Mouse (Mus musculus): ENCODE results near the gene Opa3. TPM values are rescaled to one million over a fixed set of nuclear protein-coding genes. Genes with fewer than 3 reads are reported as not detected.

Gene Opa3
- polyA plus RNA-seq, 1 experiment from 2014 or later, result 38.0 TPM

DNA sequence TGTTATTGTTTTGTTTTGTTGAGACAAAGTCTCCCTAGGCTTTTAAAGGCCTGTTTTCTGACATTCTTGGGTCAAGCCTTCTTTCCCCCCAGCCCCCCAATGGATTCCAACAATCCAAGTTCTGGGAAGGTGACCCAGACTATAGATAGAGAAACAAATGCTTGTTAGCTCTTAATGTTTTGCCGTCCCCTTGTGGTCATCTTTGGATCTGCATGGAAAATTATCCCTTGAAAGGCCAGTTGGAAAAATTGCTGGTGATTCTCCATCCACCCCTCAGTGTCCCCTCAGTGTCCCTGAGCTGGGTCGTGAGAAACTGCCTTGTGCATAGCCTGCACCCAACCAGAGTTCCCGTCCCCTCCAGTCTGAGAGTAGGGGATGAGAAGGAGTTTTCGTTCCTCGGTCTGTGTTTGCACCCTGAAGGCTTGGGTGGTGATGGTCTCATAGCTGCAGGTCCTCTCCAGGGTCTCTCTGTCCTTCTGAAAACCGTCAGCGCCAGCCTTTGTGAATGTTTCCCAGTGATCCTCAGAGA lies 19.1 kb upstream of the Opa3 start:
- peak; percentile 87 for DNase-seq
- Histone ChIP-seq H3K27ac (ENCODE audit: low read depth) (no peak overlapping the region), H3K9ac (no peak overlapping the region), H3K4me1 (ENCODE audit: insufficient read depth) (no peaks in the 10 kb centered on the region), H3K4me2 (no peak overlapping the region), H3K4me3 (ENCODE audit: low read depth, low read length) (no peak overlapping the region), H3K9me3 (ENCODE audit: low read depth, low read length) (peaks cover 3% of the 10 kb centered on the region; the same call in 1 of the 2 replicates), H3K27me3 (ENCODE audit: insufficient read depth, low read length) (peaks cover 4% of the 10 kb centered on the region; the same call in 1 of the 2 replicates), H3K36me3 (ENCODE audit: insufficient read depth) (peaks cover 4% of the 10 kb centered on the region; the same call in 1 of the 2 replicates)
- TF ChIP-seq CTCF (IDR thresholded peaks at IDR 0.05; ENCODE audit: low read depth), result peak; percentile 90
- no peak for ATAC-seq (ENCODE audit: insufficient read depth)
- 46% methylated on average over 7 of the region's 7 CpGs for WGBS

DNA sequence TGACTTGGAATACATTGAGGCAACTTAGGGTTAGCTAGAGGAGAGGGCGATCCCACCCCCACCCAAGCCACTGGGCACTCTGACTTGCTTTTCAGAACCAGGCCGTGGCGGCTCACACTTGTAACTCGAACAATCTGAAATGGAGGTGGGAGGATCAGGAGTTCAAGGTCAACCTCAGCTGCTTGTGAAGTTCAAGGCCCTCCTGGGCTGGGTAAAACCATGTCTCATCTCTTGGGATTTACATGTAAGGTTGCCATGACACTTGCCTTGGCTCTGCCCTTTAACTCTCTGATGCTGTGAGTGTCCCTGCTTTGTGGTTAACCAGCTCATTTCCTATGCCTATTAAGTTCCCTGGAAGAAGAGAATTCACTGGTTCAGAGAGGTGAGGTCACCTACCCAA lies 18.6 kb upstream of the Opa3 start:
- peaks cover 3% of the 10 kb centered on the region; the same call in 1 of the 2 replicates for H3K9me3 ChIP-seq (ENCODE audit: low read depth, low read length)
- DNase-seq, result no peak
- peaks cover 4% of the 10 kb centered on the region; the same call in 1 of the 2 replicates for H3K27me3 ChIP-seq (ENCODE audit: insufficient read depth, low read length)
- no peak for ATAC-seq (ENCODE audit: insufficient read depth)
- H3K27ac ChIP-seq (ENCODE audit: low read depth), result no peak overlapping the region
- no peak for TF ChIP-seq CTCF (IDR thresholded peaks at IDR 0.05; ENCODE audit: low read depth)
- no peak overlapping the region for H3K4me2 ChIP-seq
- H3K4me3 ChIP-seq (ENCODE audit: low read depth, low read length), result no peak overlapping the region
- H3K4me1 ChIP-seq (ENCODE audit: insufficient read depth), result no peaks in the 10 kb centered on the region
- H3K9ac ChIP-seq, result no peak overlapping the region
- 74% methylated on average over 4 of the region's 4 CpGs for WGBS
- peaks cover 4% of the 10 kb centered on the region; the same call in 1 of the 2 replicates for H3K36me3 ChIP-seq (ENCODE audit: insufficient read depth)

DNA sequence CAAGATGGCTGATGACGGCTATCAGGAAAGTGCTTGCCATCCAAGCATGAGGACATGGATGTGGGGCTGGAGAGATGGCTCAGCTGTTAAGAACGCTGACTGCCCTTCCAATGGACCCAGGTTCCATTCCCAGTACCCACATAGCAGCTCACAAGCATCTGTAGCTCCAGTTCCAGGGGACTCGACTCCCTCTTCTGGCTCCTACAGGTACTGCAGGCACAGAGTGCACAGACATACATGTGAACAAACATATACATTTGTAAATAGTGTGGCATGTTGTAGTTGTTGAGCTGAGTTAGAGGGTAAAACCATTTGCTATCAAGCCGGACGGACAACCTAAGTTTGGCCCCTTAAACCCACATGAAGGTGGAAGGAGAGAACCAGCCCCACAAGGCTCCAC lies 18.1 kb upstream of the Opa3 start:
- no peak overlapping the region for H3K9ac ChIP-seq
- peaks cover 4% of the 10 kb centered on the region; the same call in 1 of the 2 replicates for H3K27me3 ChIP-seq (ENCODE audit: insufficient read depth, low read length)
- WGBS, result 87% methylated on average over 5 of the region's 5 CpGs
- ATAC-seq (ENCODE audit: insufficient read depth), result no peak
- no peak overlapping the region for H3K4me3 ChIP-seq (ENCODE audit: low read depth, low read length)
- no peak overlapping the region for H3K27ac ChIP-seq (ENCODE audit: low read depth)
- DNase-seq, result no peak
- H3K9me3 ChIP-seq (ENCODE audit: low read depth, low read length), result peaks cover 3% of the 10 kb centered on the region; the same call in 1 of the 2 replicates
- H3K4me1 ChIP-seq (ENCODE audit: insufficient read depth), result no peaks in the 10 kb centered on the region
- peaks cover 4% of the 10 kb centered on the region; the same call in 1 of the 2 replicates for H3K36me3 ChIP-seq (ENCODE audit: insufficient read depth)
- H3K4me2 ChIP-seq, result no peak overlapping the region
- TF ChIP-seq CTCF (IDR thresholded peaks at IDR 0.05; ENCODE audit: low read depth), result peak; percentile 58

DNA sequence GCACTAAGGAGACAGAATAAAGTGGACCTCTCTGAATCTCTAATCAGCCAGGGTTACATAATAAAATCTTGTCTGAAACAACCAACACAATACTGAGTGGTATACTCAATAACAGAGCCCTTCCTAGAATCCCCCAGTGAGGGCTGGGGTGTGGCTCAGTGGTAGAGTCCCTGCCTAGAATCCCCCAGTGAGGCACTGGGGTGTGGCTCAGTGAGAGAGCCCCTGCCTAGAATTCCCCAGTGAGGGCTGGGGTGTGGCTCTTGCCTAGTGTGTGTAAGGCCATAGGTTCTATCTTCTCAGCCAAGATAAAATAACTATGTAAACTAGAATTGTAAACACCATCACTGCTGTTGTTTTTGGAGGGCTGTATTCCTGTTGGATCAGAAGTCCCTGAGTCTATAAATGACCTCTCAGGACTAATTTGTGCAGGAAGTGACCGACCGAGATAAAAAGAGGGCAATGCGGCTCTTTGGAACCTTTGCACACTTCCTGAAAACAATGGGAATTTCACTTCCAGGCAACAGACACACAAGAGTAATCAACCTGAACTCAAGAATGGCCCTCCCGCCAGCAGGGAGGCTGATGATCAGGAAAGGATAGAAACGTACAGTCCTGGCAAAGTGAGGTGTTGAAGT lies 17.0 kb upstream of the Opa3 start:
- Histone ChIP-seq H3K9me3 (ENCODE audit: low read depth, low read length) (peaks cover 3% of the 10 kb centered on the region; the same call in 1 of the 2 replicates), H3K27ac (ENCODE audit: low read depth) (no peak overlapping the region), H3K4me2 (no peak overlapping the region), H3K27me3 (ENCODE audit: insufficient read depth, low read length) (peaks cover 4% of the 10 kb centered on the region; the same call in 1 of the 2 replicates), H3K9ac (no peak overlapping the region), H3K36me3 (ENCODE audit: insufficient read depth) (no peaks in the 10 kb centered on the region), H3K4me3 (ENCODE audit: low read depth, low read length) (no peak overlapping the region), H3K4me1 (ENCODE audit: insufficient read depth) (no peaks in the 10 kb centered on the region)
- 51% methylated on average over 5 of the region's 5 CpGs for WGBS
- ATAC-seq (ENCODE audit: insufficient read depth) (no peak), DNase-seq (no peak)
- no peak for TF ChIP-seq CTCF (IDR thresholded peaks at IDR 0.05; ENCODE audit: low read depth)

DNA sequence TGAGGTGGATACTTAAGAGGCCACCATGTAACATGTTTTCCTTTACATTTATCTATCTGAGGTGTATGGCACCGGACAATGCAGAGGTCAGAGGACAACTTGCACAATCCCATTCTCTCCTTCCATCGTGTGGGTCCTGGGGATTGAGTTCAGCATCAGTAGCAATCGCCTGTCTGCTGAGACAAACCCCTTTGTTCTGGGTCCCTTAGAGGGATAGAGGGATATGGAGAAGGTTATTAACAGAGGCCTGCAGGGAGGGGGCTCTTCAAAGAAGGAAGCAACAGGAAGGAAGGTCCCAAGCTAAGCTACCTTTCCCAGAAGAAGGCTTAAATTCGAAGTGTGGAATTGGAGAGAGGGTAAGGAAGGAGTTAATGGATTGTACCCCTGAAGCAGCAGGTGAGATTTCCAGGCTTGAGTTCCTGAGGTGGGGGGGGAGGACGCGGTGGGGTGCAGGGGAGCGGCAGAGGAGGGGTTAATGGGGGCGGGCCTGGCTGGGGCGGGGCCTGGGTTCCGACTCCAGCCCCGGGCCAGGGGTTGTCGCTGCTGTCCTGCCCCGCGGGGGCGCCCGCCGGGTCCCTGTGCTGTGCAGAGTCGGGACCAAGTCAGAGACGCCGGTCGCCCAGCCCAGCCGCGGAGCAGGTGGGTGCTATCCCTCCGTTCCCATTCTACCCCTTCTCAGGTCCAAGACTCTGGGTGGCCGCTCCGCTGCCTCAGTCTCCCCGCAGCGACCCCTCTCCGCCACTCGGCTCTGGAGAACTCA lies 16.0 kb upstream of the Opa3 start, which contains the start of gene Gpr4:
TSS of gene Gpr4 (plus strand) at position 543 of the 760 bp plus-strand sequence.
- ATAC-seq (ENCODE audit: insufficient read depth), result peak; percentile 83; the same call in 1 of the 2 replicates

DNA sequence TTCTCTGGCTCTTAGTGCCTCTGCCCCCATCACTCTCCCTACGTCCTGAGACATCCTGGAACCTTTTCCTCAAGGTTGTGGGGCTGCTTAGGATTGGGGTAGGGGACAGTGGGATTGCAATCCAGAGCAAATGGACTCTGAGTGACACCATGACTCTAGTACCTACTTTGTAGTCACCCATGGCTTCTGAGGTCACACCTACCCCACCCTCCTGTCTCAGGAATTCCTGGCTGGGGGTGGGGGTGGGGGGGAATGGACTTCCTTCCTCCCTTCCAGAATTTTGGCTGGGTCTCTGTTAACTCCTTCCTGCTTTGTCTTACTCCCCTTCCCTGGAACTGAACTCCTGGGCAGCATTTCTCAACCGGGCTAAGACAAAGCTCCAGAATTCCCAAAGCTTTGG lies 14.7 kb upstream of the Opa3 start:
- no peaks in the 10 kb centered on the region for H3K36me3 ChIP-seq (ENCODE audit: insufficient read depth)
- no peak for DNase-seq
- H3K4me2 ChIP-seq, result no peak overlapping the region; the same call in 1 of the 2 replicates
- H3K4me1 ChIP-seq (ENCODE audit: insufficient read depth), result no peaks in the 10 kb centered on the region
- H3K4me3 ChIP-seq (ENCODE audit: low read depth, low read length), result no peak overlapping the region
- peaks cover 4% of the 10 kb centered on the region; the same call in 1 of the 2 replicates for H3K27me3 ChIP-seq (ENCODE audit: insufficient read depth, low read length)
- peaks cover 3% of the 10 kb centered on the region; the same call in 1 of the 2 replicates for H3K9me3 ChIP-seq (ENCODE audit: low read depth, low read length)
- ATAC-seq (ENCODE audit: insufficient read depth), result no peak
- no peak overlapping the region for H3K27ac ChIP-seq (ENCODE audit: low read depth)
- WGBS, result 57% methylated on average over 2 of the region's 2 CpGs
- H3K9ac ChIP-seq, result no peak overlapping the region
- no peak for TF ChIP-seq CTCF (IDR thresholded peaks at IDR 0.05; ENCODE audit: low read depth)

More for the DNA sequence above, 16.0 kb upstream of the Opa3 start, which contains the start of gene Gpr4:
- peak within 1 kb of the TSS; percentile 43 for H3K4me3 ChIP-seq (ENCODE audit: low read depth, low read length)
- H3K27ac ChIP-seq (ENCODE audit: low read depth), result no peak within 1 kb of the TSS
- no peaks in the 10 kb centered on the region for H3K4me1 ChIP-seq (ENCODE audit: insufficient read depth)
- H3K4me2 ChIP-seq, result peak within 1 kb of the TSS; percentile 73
- peaks cover 3% of the 10 kb centered on the region; the same call in 1 of the 2 replicates for H3K9me3 ChIP-seq (ENCODE audit: low read depth, low read length)
- H3K9ac ChIP-seq, result peak within 1 kb of the TSS; percentile 52
- peak; percentile 65 for DNase-seq
- TF ChIP-seq CTCF (IDR thresholded peaks at IDR 0.05; ENCODE audit: low read depth), result no peak; the same call in 1 of the 2 replicates
- H3K27me3 ChIP-seq (ENCODE audit: insufficient read depth, low read length), result peaks cover 4% of the 10 kb centered on the region; the same call in 1 of the 2 replicates
- 2% methylated on average over 30 of the region's 30 CpGs for WGBS
- H3K36me3 ChIP-seq (ENCODE audit: insufficient read depth), result no peaks in the 10 kb centered on the region
